Mouse (Mus musculus) neural tube, embryonic 12.5 days (tissue): ENCODE measurements around the gene Hscb. TPM values are rescaled to one million over a fixed set of nuclear protein-coding genes. Genes with fewer than 3 reads are reported as not detected.

ENCODE experiments used
- ATAC-seq: fragments of 200-750 bp; cut with Nextera tagmentation; 2 replicates; pipeline ENCODE4 v1.8.0; 2017; ENCODE audit warnings: low read depth, mild to moderate bottlenecking, moderate TSS enrichment, moderate library complexity; ENCODE audit not compliant: low FRiP score
- H3K27ac ChIP-seq: fragments of 300-500 bp; sonication (generic); 2 replicates; pipeline ENCODE4 v1.5.1; 2016
- H3K27me3 ChIP-seq: fragments of 300-500 bp; sonication (generic); replicated peaks from 2 replicates; pipeline ENCODE4 v1.6.1; 2016; ENCODE audit warnings: mild to moderate bottlenecking
- H3K36me3 ChIP-seq: fragments of 300-500 bp; sonication (generic); 2 replicates; pipeline ENCODE4 v1.6.1; 2016; ENCODE audit warnings: mild to moderate bottlenecking
- H3K4me1 ChIP-seq: fragments of 300-500 bp; sonication (generic); 2 replicates; pipeline ENCODE4 v1.6.1; 2016
- H3K4me2 ChIP-seq: fragments of 300-500 bp; sonication (generic); replicated peaks from 2 replicates; pipeline ENCODE4 v1.6.1; 2016; ENCODE audit warnings: mild to moderate bottlenecking
- H3K4me3 ChIP-seq: fragments of 300-500 bp; sonication (generic); 2 replicates; pipeline ENCODE4 v1.5.1; 2016
- H3K9ac ChIP-seq: fragments of 300-500 bp; sonication (generic); 2 replicates; pipeline ENCODE4 v1.6.1; 2016; ENCODE audit warnings: mild to moderate bottlenecking
- H3K9me3 ChIP-seq: fragments of 300-500 bp; sonication (generic); 2 replicates; pipeline ENCODE4 v1.6.1; 2016; ENCODE audit warnings: mild to moderate bottlenecking
- WGBS: fragments of 180-500 bp; shearing (Covaris S2); methylation state at CpG from one replicate; pipeline ENCODE4 v1.1.7; 2016; 5-methylcytosine and 5-hydroxymethylcytosine counted together
- polyA plus RNA-seq: library from polyadenylated mRNA; unstranded; fragments of >200 nt; fragmentation: Nextera tagmentation; extraction: Ambion mirVana; gene quantifications from 2 replicates; pipeline ENCODE4 v1.2.1, GENCODE M21; 2016

The Hscb gene
- polyA plus RNA-seq, 1 experiment from 2014 or later = 20.4 TPM

DNA sequence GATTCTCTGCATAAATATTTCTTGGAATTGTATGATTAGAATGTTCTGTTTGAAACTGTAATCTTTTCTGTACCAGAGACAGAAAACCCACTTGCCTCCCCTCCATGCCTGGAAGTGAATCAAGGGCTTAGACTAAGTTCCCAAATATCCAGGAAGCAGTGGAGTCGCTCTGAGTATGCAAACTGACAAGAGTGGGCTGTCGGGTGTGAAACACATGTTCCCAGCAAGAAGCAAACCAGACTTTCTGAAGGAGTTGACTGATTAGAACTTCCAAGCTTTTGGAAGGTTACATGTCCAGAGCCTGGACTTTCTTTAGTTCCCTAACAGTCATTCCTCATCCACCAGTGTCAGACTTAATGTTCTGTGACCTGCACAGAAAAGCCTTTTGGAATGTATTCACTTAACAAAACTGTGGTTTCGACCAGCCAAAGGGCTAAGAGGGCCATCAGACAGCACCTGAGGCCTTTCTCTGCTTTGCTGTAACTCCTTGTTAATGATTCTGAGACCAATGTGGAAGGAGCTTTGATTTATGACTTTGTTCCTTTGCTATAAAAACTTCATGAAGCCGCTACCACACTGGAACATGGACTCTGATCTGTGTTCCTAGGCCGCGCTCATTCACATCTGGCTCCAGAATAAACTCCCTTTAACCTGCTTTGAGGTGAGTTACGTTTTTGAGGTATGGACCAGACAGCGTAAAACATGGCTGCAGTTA, 12.6 kb downstream of the Hscb start:
- WGBS = 85% methylated on average over 8 of the region's 8 CpGs
- Histone ChIP-seq H3K27me3 (no peaks in the 10 kb centered on the region), H3K4me1 (no peaks in the 10 kb centered on the region), H3K27ac (no peak overlapping the region), H3K9me3 (no peaks in the 10 kb centered on the region), H3K4me3 (no peak overlapping the region), H3K4me2 (no peak overlapping the region), H3K36me3 (no peaks in the 10 kb centered on the region), H3K9ac (no peak overlapping the region)
- no peak for ATAC-seq

DNA sequence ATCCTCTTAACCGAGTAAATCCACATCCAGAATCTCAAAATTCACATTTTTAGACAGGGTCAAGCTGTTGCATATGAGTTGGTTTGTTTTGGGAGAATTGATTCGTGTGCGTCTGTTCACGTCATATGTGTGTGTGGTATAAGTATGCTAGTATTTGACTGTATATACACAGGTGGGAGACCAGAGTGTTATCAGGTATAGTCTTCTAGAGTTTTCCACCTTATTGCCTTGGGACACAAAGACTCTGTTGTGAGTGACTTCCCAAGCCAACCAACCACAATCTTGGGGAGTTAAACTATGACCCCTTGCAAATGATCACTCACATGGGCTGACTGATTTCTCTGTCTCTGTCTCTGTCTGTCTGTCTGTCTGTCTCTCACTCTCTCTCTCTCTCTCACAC, 15.2 kb downstream of the Hscb start:
- 90% methylated on average over 4 of the region's 4 CpGs for WGBS
- H3K36me3 ChIP-seq = no peaks in the 10 kb centered on the region
- H3K27me3 ChIP-seq = no peaks in the 10 kb centered on the region
- no peak overlapping the region for H3K4me3 ChIP-seq
- no peaks in the 10 kb centered on the region for H3K4me1 ChIP-seq
- H3K27ac ChIP-seq = no peak overlapping the region
- H3K4me2 ChIP-seq = no peak overlapping the region
- no peak for ATAC-seq
- no peak overlapping the region for H3K9ac ChIP-seq
- no peaks in the 10 kb centered on the region for H3K9me3 ChIP-seq

DNA sequence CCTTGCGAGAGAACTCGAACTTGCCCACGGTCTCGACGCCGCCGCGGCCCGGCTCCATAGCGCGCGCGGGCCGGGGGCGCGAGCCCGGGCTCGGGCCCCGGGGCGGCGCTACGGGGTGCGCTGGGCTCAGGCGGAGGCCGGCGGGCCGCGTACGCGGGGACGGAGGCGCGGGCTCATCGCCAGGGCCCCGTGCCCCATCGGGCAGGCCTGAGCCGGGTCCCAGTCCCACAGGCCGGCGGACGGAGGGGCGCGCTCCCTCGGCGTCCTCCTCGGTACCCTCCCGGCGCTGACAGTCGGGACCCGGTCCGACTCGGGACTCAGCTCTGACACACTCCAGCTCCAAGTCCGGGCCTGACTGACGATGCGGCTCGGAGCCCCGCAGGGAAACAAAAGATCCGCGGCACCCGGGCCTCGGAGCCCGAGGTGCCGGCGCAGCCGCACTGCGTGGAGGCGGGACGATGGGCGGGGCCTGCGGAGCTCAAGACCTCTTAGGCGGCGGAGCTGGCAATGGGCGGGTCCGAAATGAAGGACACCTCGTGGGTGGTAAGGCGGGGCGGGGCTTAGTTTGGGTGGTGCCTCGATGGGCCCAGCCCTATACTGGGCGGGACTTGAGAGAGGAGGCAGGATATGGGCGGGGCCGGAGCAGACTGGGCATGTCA, 29.8 kb downstream of the Hscb start, which contains the start of gene Ulk1:
Ulk1 (minus strand) TSS at position 431 of the 659 bp plus-strand sequence.
- H3K4me3 ChIP-seq = peak within 1 kb of the TSS; percentile 95
- peak; percentile 95 for ATAC-seq
- peaks cover 7% of the 10 kb centered on the region; the same call in 1 of the 2 replicates for H3K36me3 ChIP-seq
- under 1% methylated on average over 80 of the region's 80 CpGs for WGBS
- H3K9ac ChIP-seq = peak within 1 kb of the TSS; percentile 96
- H3K4me1 ChIP-seq = peaks cover 32% of the 10 kb centered on the region
- H3K9me3 ChIP-seq = no peaks in the 10 kb centered on the region
- no peaks in the 10 kb centered on the region for H3K27me3 ChIP-seq
- H3K4me2 ChIP-seq = peak within 1 kb of the TSS; percentile 98
- H3K27ac ChIP-seq = 0 out of 2 replicates have a peak within 1 kb of the TSS, but pooled peaks have one; percentile 43

DNA sequence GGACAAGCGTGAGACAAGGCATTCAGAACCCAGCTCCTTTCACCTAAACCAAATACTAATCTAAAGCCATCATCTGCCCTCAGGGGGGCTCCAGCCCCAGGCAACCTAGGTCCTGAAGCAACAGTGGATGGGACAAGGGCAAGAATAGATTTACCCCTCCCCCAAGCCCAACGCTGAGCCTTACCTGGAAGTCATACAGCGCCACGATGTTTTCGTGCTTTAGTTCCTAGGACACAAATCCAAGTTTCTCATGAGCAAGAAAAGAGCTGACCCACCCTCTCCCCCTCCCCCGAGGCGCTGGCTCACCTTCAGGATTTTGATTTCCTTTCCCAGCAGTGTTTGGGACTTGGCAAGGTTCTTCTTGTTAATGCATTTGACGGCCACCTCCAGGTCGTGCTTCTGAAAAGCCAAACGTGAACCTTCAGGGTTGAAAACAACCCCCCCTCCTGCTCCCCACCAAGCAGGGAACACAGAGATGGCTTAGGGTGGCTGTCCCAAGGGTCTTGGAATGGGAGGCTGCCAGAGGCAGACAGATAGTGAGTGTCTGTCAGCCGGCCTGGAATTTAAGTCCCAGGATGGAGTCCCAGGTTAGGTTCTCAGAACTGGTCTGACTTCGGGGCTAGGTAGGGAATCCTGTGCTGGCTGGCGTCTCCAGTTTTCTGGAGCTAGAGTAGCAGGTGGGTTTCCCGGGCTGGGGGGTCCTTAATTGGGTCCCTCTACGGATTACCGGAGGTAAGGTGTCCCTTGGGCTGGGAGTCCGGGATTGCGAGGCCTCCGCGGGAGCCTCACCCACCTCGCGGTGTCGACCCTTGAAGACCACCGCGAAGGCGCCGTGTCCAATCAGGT, 30.5 kb downstream of the Hscb start:
- WGBS = 4% methylated on average over 27 of the region's 27 CpGs
- peak; percentile 18; the same call in 1 of the 2 replicates for ATAC-seq
- peaks cover 32% of the 10 kb centered on the region for H3K4me1 ChIP-seq

DNA sequence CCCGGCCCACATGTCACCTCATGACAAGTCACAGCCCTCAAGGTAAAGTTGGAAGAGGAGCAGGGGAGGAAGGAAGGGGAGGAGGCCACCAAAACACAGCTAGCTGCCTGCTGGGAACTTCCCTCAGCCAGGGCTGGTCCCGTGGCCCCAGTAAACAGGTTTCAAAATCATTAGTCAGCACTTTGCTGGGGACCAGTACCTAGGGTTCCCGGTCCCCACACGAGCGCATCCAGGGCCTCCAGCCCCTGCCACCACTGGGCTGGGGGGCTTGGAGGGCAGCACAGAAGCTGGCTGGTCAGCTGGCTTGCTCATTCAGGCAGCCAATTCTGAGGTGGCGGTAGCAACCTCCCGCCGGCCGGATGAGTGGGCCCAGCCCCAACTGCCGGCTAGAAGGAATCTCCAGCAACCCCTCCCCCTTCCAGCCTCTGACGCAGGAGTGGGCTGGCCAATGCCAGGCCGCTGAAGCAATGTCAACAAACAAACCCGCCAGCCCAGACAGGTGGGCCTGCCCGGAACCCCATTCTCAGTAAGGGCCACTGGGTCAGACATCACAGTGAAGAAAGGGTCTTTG, 31.4 kb downstream of the Hscb start:
- H3K4me2 ChIP-seq = peak overlapping the region; percentile 98
- H3K36me3 ChIP-seq = peaks cover 11% of the 10 kb centered on the region; the same call in 1 of the 2 replicates
- no peaks in the 10 kb centered on the region for H3K27me3 ChIP-seq
- WGBS = 5% methylated on average over 14 of the region's 14 CpGs
- H3K9me3 ChIP-seq = no peaks in the 10 kb centered on the region
- peak overlapping the region; percentile 95 for H3K4me3 ChIP-seq
- no peak overlapping the region for H3K27ac ChIP-seq
- H3K9ac ChIP-seq = peak overlapping the region; percentile 96
- peaks cover 32% of the 10 kb centered on the region for H3K4me1 ChIP-seq
- peak; percentile 29; the same call in 1 of the 2 replicates for ATAC-seq

More for the DNA sequence above, 30.5 kb downstream of the Hscb start:
- Histone ChIP-seq H3K9me3 (no peaks in the 10 kb centered on the region), H3K27me3 (no peaks in the 10 kb centered on the region), H3K36me3 (peaks cover 11% of the 10 kb centered on the region; the same call in 1 of the 2 replicates), H3K27ac (0 out of 2 replicates have a peak overlapping the region, but pooled peaks have one; percentile 43), H3K4me2 (peak overlapping the region; percentile 98), H3K4me3 (peak overlapping the region; percentile 95), H3K9ac (peak overlapping the region; percentile 96)

DNA sequence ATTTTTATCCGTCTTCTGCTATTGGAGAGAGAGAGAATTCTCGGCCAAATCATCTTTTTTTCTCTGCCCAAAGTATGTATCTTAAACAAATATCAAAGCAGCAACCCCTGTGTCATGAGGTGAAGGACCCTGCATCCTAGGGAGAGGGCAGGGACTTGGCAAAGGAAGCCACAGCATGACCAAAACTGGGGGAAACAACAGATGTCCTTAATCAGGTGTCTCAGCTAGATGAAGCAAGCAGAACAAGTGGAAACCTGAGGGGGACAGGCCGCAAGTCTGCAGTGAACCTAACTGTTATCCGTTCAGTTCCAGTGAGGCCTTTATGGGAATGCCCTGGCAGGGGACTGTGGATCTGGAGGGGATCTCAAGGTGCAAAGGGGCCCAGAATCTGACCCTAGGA, 32.1 kb downstream of the Hscb start:
- Histone ChIP-seq H3K9me3 (no peaks in the 10 kb centered on the region), H3K27ac (no peak overlapping the region), H3K9ac (peak overlapping the region; percentile 96), H3K4me2 (peak overlapping the region; percentile 98), H3K4me3 (peak overlapping the region; percentile 95; the same call in 1 of the 2 replicates), H3K4me1 (peaks cover 32% of the 10 kb centered on the region), H3K27me3 (no peaks in the 10 kb centered on the region), H3K36me3 (peaks cover 11% of the 10 kb centered on the region; the same call in 1 of the 2 replicates)
- no peak for ATAC-seq
- WGBS = 94% methylated on average over 4 of the region's 4 CpGs

DNA sequence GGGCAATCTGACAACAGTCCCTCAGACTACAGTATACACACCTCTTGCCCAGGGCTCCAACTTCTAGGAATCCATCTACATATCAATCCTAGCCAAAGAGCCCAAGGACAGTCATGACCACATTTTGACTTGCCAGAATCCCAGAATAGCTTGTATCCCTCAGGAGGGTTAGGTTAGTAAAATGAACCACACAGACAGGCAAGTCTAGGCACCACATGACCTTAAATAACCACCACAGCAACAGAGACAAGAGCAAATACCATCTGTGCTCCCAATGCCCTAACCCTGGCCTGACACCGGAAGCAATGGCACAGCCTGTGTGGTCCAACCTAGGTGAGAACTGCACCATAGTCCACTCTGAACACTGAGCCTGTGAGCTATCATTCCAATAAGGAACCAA, 32.9 kb downstream of the Hscb start:
- H3K4me1 ChIP-seq = peaks cover 32% of the 10 kb centered on the region
- H3K27ac ChIP-seq = no peak overlapping the region
- 0 out of 2 replicates have a peak overlapping the region, but pooled peaks have one; percentile 98 for H3K4me2 ChIP-seq
- no peak overlapping the region for H3K4me3 ChIP-seq
- WGBS = 91% methylated on average over 1 of the region's 1 CpGs
- no peaks in the 10 kb centered on the region for H3K27me3 ChIP-seq
- H3K36me3 ChIP-seq = peaks cover 18% of the 10 kb centered on the region; the same call in 1 of the 2 replicates
- ATAC-seq = no peak
- H3K9me3 ChIP-seq = no peaks in the 10 kb centered on the region
- no peak overlapping the region for H3K9ac ChIP-seq

DNA sequence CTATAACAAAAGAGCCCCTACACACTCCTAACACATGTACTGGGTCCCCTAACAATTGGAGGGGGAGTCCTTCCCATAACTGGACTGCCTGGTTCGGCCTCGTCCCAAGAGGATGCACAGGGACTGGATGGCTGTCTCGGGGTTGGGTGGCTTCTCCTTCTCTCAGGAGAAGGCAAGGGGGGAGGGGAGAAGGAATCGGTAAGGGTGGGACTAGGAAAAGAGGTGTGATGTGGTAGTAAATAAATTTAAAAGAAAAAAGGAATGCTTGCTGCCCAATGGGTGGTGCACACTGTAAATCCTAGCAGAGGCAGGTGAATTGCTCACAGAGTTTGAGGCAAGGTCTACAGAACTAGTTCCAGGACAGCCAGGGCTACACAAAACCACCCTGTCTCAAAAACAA, 33.4 kb downstream of the Hscb start:
- no peaks in the 10 kb centered on the region for H3K9me3 ChIP-seq
- no peak overlapping the region for H3K27ac ChIP-seq
- H3K4me1 ChIP-seq = peaks cover 32% of the 10 kb centered on the region
- H3K36me3 ChIP-seq = peaks cover 23% of the 10 kb centered on the region
- no peak for ATAC-seq
- 79% methylated on average over 4 of the region's 4 CpGs for WGBS
- no peaks in the 10 kb centered on the region for H3K27me3 ChIP-seq
- H3K9ac ChIP-seq = 0 out of 2 replicates have a peak overlapping the region, but pooled peaks have one; percentile 17
- no peak overlapping the region for H3K4me2 ChIP-seq
- H3K4me3 ChIP-seq = no peak overlapping the region

DNA sequence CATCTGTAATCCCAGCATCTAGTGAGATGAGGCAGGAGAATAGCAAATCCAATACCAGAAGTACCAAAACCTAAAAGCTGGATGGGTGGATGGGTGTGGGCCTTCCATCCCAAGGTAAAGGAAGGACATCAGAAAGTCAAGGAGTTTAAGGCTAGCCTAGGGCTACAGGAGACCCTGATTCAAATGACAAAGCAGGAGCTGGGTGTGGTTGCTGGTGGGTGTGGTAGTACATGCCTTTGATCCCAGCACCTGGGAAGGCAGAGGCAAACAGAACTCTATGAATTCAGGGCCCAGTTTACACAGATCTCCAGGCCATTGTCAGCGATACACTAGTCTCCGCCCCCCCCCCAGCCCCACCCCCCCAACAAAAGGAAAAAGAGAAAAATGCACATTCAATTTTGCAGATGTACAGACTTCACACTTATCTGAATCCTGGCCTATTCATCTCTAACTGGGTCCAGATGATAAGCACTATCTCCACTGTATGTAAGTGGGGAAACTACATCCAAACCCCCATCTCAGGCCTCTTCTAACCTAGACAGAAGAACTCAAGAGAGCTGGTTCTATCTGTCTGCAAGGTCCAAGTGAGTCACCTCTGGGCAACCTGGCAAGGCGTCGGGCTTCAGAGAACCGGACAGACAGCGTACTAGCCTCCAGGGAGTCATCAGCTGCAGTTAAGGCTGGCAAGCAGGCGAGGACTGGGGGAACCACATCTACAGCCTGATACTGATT, 35.4 kb downstream of the Hscb start:
- Histone ChIP-seq H3K4me3 (no peak overlapping the region), H3K4me1 (peaks cover 32% of the 10 kb centered on the region), H3K27ac (no peak overlapping the region), H3K4me2 (no peak overlapping the region), H3K27me3 (no peaks in the 10 kb centered on the region), H3K36me3 (peaks cover 40% of the 10 kb centered on the region), H3K9ac (no peak overlapping the region), H3K9me3 (no peaks in the 10 kb centered on the region)
- no peak for ATAC-seq
- WGBS = 87% methylated on average over 7 of the region's 7 CpGs

DNA sequence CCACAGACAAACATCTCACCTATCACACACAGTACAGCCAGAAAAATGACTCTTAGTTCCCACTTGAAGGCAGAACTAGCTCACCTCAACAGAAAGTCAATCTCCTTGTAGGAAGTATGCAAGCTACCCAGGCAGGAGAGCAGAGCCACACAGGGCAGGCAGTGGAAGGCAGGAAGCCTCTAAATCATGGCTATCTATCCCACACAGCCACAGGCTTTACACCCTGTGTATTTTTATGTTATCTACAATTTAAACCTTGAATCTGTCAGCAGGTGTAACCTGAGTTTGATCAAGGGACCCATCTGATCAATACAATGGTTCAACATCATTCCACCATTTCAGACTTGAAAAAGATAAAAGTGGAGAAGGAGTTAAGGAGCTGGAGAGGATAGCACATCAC, 36.8 kb downstream of the Hscb start:
- peaks cover 18% of the 10 kb centered on the region for H3K4me1 ChIP-seq
- H3K4me2 ChIP-seq = no peak overlapping the region
- ATAC-seq = no peak
- H3K27ac ChIP-seq = no peak overlapping the region
- H3K4me3 ChIP-seq = no peak overlapping the region
- H3K9me3 ChIP-seq = no peaks in the 10 kb centered on the region
- H3K36me3 ChIP-seq = peaks cover 52% of the 10 kb centered on the region
- H3K9ac ChIP-seq = no peak overlapping the region
- no peaks in the 10 kb centered on the region for H3K27me3 ChIP-seq

DNA sequence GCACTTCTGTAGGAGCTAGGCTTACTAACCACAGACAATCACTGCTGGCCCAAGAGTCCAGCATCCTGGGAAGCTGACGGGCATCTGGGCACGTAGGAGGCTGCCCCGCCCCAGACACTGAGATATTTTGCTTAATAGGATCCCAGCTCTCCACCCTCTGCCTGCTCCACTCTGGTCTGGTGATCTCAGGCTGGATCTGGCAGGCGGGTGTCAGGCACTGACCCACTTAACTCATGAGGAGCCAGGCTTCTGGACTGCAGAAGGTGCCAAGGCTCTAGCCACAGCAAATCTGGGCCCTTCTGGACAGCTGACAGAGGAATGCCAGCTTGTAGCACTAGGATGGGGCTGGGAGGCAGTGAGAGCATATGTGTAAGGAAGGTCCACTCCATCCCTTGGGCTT, 37.4 kb downstream of the Hscb start:
- 92% methylated on average over 4 of the region's 4 CpGs for WGBS
- peaks cover 55% of the 10 kb centered on the region for H3K36me3 ChIP-seq
- no peak for ATAC-seq

More for the DNA sequence above, 37.4 kb downstream of the Hscb start:
- Histone ChIP-seq H3K9me3 (no peaks in the 10 kb centered on the region), H3K27ac (no peak overlapping the region), H3K9ac (no peak overlapping the region), H3K4me1 (peaks cover 12% of the 10 kb centered on the region), H3K4me2 (no peak overlapping the region), H3K27me3 (no peaks in the 10 kb centered on the region), H3K4me3 (no peak overlapping the region)
